Mouse (Mus musculus) layer of hippocampus, adult 9-10 months (tissue): ENCODE data around the gene Cntrl.

Experiments used
- DNase-seq: peaks from one replicate; pipeline ENCODE4 v3.0.0; 2022; ENCODE audit warnings: low spot score

Gene Cntrl

GRCm38 (mm10) chr2:35124716-35125115 lies 15.4 kb downstream of the Cntrl start:
- DNase-seq = no peak

- DNase-seq = no peak
Measured at GRCm38 (mm10) chr2:35131491-35131890, 22.2 kb downstream of the Cntrl start.

- peak; percentile 100 for DNase-seq
Measured at GRCm38 (mm10) chr2:35131991-35132661, 22.8 kb downstream of the Cntrl start.

- DNase-seq = no peak
Measured at GRCm38 (mm10) chr2:35132662-35133055, 23.4 kb downstream of the Cntrl start.

GRCm38 (mm10) chr2:35133891-35134290 lies 24.6 kb downstream of the Cntrl start:
- no peak for DNase-seq

GRCm38 (mm10) chr2:35138576-35138975 lies 29.3 kb downstream of the Cntrl start:
- no peak for DNase-seq

- DNase-seq = no peak
Measured at GRCm38 (mm10) chr2:35141673-35142072, 32.4 kb downstream of the Cntrl start.

- no peak for DNase-seq
Measured at GRCm38 (mm10) chr2:35148806-35149205, 39.5 kb downstream of the Cntrl start.

- no peak for DNase-seq
Measured at GRCm38 (mm10) chr2:35151303-35151882, 42.1 kb downstream of the Cntrl start.

- no peak for DNase-seq
Measured at GRCm38 (mm10) chr2:35153179-35153578, 43.9 kb downstream of the Cntrl start.

- no peak for DNase-seq
Measured at GRCm38 (mm10) chr2:35153844-35154554, 44.7 kb downstream of the Cntrl start.

- DNase-seq = no peak
Measured at GRCm38 (mm10) chr2:35156985-35157384, 47.7 kb downstream of the Cntrl start.

- no peak for DNase-seq
Measured at GRCm38 (mm10) chr2:35157836-35158235, 48.5 kb downstream of the Cntrl start.

GRCm38 (mm10) chr2:35158358-35158757 lies 49.1 kb downstream of the Cntrl start:
- no peak for DNase-seq

GRCm38 (mm10) chr2:35160206-35160605 lies 50.9 kb downstream of the Cntrl start:
- DNase-seq = no peak

- DNase-seq = no peak
Measured at GRCm38 (mm10) chr2:35161846-35162488, 52.7 kb downstream of the Cntrl start.

GRCm38 (mm10) chr2:35163396-35163795 lies 54.1 kb downstream of the Cntrl start:
- DNase-seq = no peak

- DNase-seq = no peak
Measured at GRCm38 (mm10) chr2:35165416-35165815, 56.1 kb downstream of the Cntrl start.

GRCm38 (mm10) chr2:35166816-35167215 lies 57.5 kb downstream of the Cntrl start:
- no peak for DNase-seq

- DNase-seq = no peak
Measured at GRCm38 (mm10) chr2:35169452-35169851, 60.2 kb downstream of the Cntrl start.

GRCm38 (mm10) chr2:35171341-35171861 lies 62.1 kb downstream of the Cntrl start:
- DNase-seq = no peak

- DNase-seq = no peak
Measured at GRCm38 (mm10) chr2:35172246-35172645, 63.0 kb downstream of the Cntrl start.

GRCm38 (mm10) chr2:35173666-35174065 lies 64.4 kb downstream of the Cntrl start:
- DNase-seq = no peak
